Mouse (Mus musculus) MEL (cell line): ENCODE measurements around the gene Crcp. TPM values are rescaled to one million over a fixed set of nuclear protein-coding genes. Genes with fewer than 3 reads are reported as not detected.
A peak's percentile ranks its signal among the peaks of the same experiment; 100 is the strongest.

ENCODE experiments used
- DNase-seq: peaks from one replicate; pipeline ENCODE4 v3.0.0; 2011; ENCODE audit warnings: low read depth, low spot score
- H3K27ac ChIP-seq: 2 replicates; pipeline ENCODE4 v1.5.1; 2012; ENCODE audit warnings: low read depth, mild to moderate bottlenecking, control low read depth, low read length, moderate library complexity; ENCODE audit not compliant: control insufficient read depth
- H3K27me3 ChIP-seq, 2 experiments: fragments of 150-350 bp in 1 of 2; sonication (generic) in 1 of 2; 2 replicates each; pipeline ENCODE4 v1.6.1; 2012; ENCODE audit warnings: low read length in 2 of 2, mild to moderate bottlenecking in 2 of 2, improper control_type of control experiment in 1 of 2, moderate library complexity in 1 of 2; ENCODE audit not compliant: insufficient read depth in 2 of 2, control insufficient read depth in 1 of 2
- H3K36me3 ChIP-seq, 2 experiments: 2 replicates each; pipeline ENCODE4 v1.6.1; 2012 to 2014; ENCODE audit warnings: low read length in 2 of 2, improper control_type of control experiment in 1 of 2, inconsistent platforms in 1 of 2, mild to moderate bottlenecking in 1 of 2; ENCODE audit not compliant: insufficient read depth in 2 of 2, control insufficient read depth in 1 of 2
- H3K4me1 ChIP-seq, 2 experiments: fragments of 150-350 bp in 1 of 2; sonication (generic) in 1 of 2; 2 replicates each; pipeline ENCODE4 v1.6.1; 2012; ENCODE audit warnings: low read length in 2 of 2, improper control_type of control experiment in 1 of 2, mild to moderate bottlenecking in 1 of 2; ENCODE audit not compliant: insufficient read depth in 2 of 2, control insufficient read depth in 1 of 2
- H3K4me3 ChIP-seq, 2 experiments: fragments of 150-350 bp in 1 of 2; sonication (generic) in 1 of 2; 2 replicates each; pipeline ENCODE4 v1.5.1; 2012; ENCODE audit warnings: low read depth in 2 of 2, low read length in 2 of 2, mild to moderate bottlenecking in 2 of 2, moderate library complexity in 2 of 2, control low read depth in 1 of 2, improper control_type of control experiment in 1 of 2; ENCODE audit not compliant: control insufficient read depth in 1 of 2, insufficient read depth in 1 of 2
- H3K79me2 ChIP-seq: 2 replicates; pipeline ENCODE4 v1.6.1; 2012; ENCODE audit warnings: mild to moderate bottlenecking, low read length, moderate library complexity; ENCODE audit not compliant: control insufficient read depth, poor library complexity, insufficient read depth
- H3K9ac ChIP-seq: 2 replicates; pipeline ENCODE4 v1.6.1; 2012; ENCODE audit warnings: low read depth, mild to moderate bottlenecking, control low read depth, low read length, moderate library complexity; ENCODE audit not compliant: control insufficient read depth, poor library complexity, severe bottlenecking
- H3K9me3 ChIP-seq: fragments of 150-350 bp; sonication (generic); replicated peaks from 2 replicates; pipeline ENCODE4 v1.6.1; 2012; ENCODE audit warnings: mild to moderate bottlenecking, low read length, improper control_type of control experiment, moderate library complexity; ENCODE audit not compliant: insufficient read depth
- BHLHE40 ChIP-seq: IDR thresholded peaks from 2 replicates; pipeline ENCODE4 v1.6.1; 2012; ENCODE audit warnings: low read depth, mild to moderate bottlenecking, inconsistent platforms, low read length, improper control_type of control experiment, borderline replicate concordance
- CHD1 ChIP-seq: IDR thresholded peaks from 2 replicates; pipeline ENCODE4 v1.6.1; 2012; ENCODE audit warnings: low read depth, mild to moderate bottlenecking, inconsistent platforms, low read length, improper control_type of control experiment
- CHD2 ChIP-seq: IDR thresholded peaks from 2 replicates; pipeline ENCODE4 v1.6.1; 2011; ENCODE audit warnings: low read length, improper control_type of control experiment
- CTCF ChIP-seq, 3 experiments: IDR thresholded peaks in 2 of 3; conservative IDR thresholded peaks in 1 of 3; 2 replicates each; pipeline ENCODE4 v1.5.1; 2011 to 2012; ENCODE audit warnings: low read length in 3 of 3, low read depth in 2 of 3, mild to moderate bottlenecking in 2 of 3, improper control_type of control experiment in 1 of 3, inconsistent platforms in 1 of 3, mixed read lengths in 1 of 3, moderate library complexity in 1 of 3; ENCODE audit not compliant: control insufficient read depth in 1 of 3, insufficient read depth in 1 of 3, poor library complexity in 1 of 3, severe bottlenecking in 1 of 3
- E2F4 ChIP-seq: IDR thresholded peaks from 2 replicates; pipeline ENCODE4 v1.6.1; 2011; ENCODE audit warnings: low read depth, low read length, improper control_type of control experiment, borderline replicate concordance
- EP300 ChIP-seq, 2 experiments: IDR thresholded peaks; 2 replicates each; pipeline ENCODE4 v1.6.1; 2011; ENCODE audit warnings: improper control_type of control experiment in 2 of 2, low read length in 2 of 2, low read depth in 1 of 2, mild to moderate bottlenecking in 1 of 2
- GABPA ChIP-seq: IDR thresholded peaks from 2 replicates; pipeline ENCODE4 v1.6.1; 2012; ENCODE audit warnings: low read depth, mild to moderate bottlenecking, inconsistent platforms, low read length, improper control_type of control experiment, moderate library complexity
- JUND ChIP-seq: IDR thresholded peaks from 2 replicates; pipeline ENCODE4 v1.6.1; 2011; ENCODE audit warnings: low read depth, mild to moderate bottlenecking, improper control_type of control experiment, low read length
- KAT2A ChIP-seq: conservative IDR thresholded peaks from 2 replicates; pipeline ENCODE4 v1.6.1; 2012; ENCODE audit warnings: low read depth, low read length, improper control_type of control experiment, inconsistent platforms
- MAFK ChIP-seq: IDR thresholded peaks from 2 replicates; pipeline ENCODE4 v1.6.1; 2011; ENCODE audit warnings: low read depth, mild to moderate bottlenecking, low read length, improper control_type of control experiment, borderline replicate concordance
- MXI1 ChIP-seq: IDR thresholded peaks from 2 replicates; pipeline ENCODE4 v1.6.1; 2011; ENCODE audit warnings: mild to moderate bottlenecking, low read depth, low read length, improper control_type of control experiment
- NELFE ChIP-seq: IDR thresholded peaks from 2 replicates; pipeline ENCODE4 v1.6.1; 2011; ENCODE audit warnings: low read depth, low read length, improper control_type of control experiment
- NRF1 ChIP-seq: IDR thresholded peaks from 2 replicates; pipeline ENCODE4 v1.6.1; 2014; ENCODE audit warnings: low read depth, mild to moderate bottlenecking, inconsistent platforms, low read length, improper control_type of control experiment, moderate library complexity; ENCODE audit not compliant: poor library complexity, insufficient read depth, severe bottlenecking
- POLR2A ChIP-seq, 2 experiments: IDR thresholded peaks; 2 replicates each; pipeline ENCODE4 v1.6.1; 2011 to 2012; ENCODE audit warnings: low read length in 2 of 2, mild to moderate bottlenecking in 2 of 2, control low read depth in 1 of 2, improper control_type of control experiment in 1 of 2, low read depth in 1 of 2, moderate library complexity in 1 of 2; ENCODE audit not compliant: control insufficient read depth in 1 of 2, insufficient read depth in 1 of 2, poor library complexity in 1 of 2
- POLR2AphosphoS2 ChIP-seq: IDR thresholded peaks from 2 replicates; pipeline ENCODE4 v1.6.1; 2011; ENCODE audit warnings: low read length, improper control_type of control experiment
- POLR2AphosphoS5 ChIP-seq: IDR thresholded peaks from 2 replicates; pipeline ENCODE4 v1.6.1; 2012; ENCODE audit warnings: low read depth, borderline replicate concordance, mild to moderate bottlenecking, inconsistent platforms, low read length, moderate library complexity, mixed read lengths
- RCOR1 ChIP-seq: IDR thresholded peaks from 2 replicates; pipeline ENCODE4 v1.6.1; 2012; ENCODE audit warnings: low read depth, mild to moderate bottlenecking, inconsistent platforms, low read length, improper control_type of control experiment
- SIN3A ChIP-seq: IDR thresholded peaks from 2 replicates; pipeline ENCODE4 v1.6.1; 2012; ENCODE audit warnings: low read length, improper control_type of control experiment, inconsistent platforms
- TCF12 ChIP-seq: IDR thresholded peaks from 2 replicates; pipeline ENCODE4 v1.6.1; 2014; ENCODE audit warnings: low read depth, mild to moderate bottlenecking, inconsistent platforms, low read length, improper control_type of control experiment, moderate library complexity
- USF2 ChIP-seq, 2 experiments: IDR thresholded peaks; 2 replicates each; pipeline ENCODE4 v1.6.1; 2011 to 2012; ENCODE audit warnings: improper control_type of control experiment in 2 of 2, low read length in 2 of 2, borderline replicate concordance in 1 of 2, inconsistent platforms in 1 of 2, low read depth in 1 of 2, mild to moderate bottlenecking in 1 of 2; ENCODE audit not compliant: insufficient read depth in 1 of 2
- ZC3H11A ChIP-seq: IDR thresholded peaks from 2 replicates; pipeline ENCODE4 v1.6.1; 2012; ENCODE audit warnings: low read depth, mild to moderate bottlenecking, inconsistent platforms, low read length, improper control_type of control experiment
- ZKSCAN1 ChIP-seq: IDR thresholded peaks from 2 replicates; pipeline ENCODE4 v1.6.1; 2012; ENCODE audit warnings: low read depth, mild to moderate bottlenecking, inconsistent platforms, low read length, improper control_type of control experiment, moderate library complexity
- polyA plus RNA-seq, 2 experiments: library from polyadenylated mRNA; stranded (reverse) in 1 of 2; unstranded in 1 of 2; fragments of >175 nt in 1 of 2; fragments of >200 nt in 1 of 2; gene quantifications; 2 replicates each; pipeline versions ENCODE4 v1.2.1 to v1.2.4; 2012; ENCODE audit warnings: low replicate concordance in 2 of 2, low read depth in 1 of 2; ENCODE audit not compliant: insufficient read length in 2 of 2, insufficient read depth in 1 of 2, missing spikeins in 1 of 2
- total RNA-seq: library from RNA; depleted of rRNA; stranded (reverse); fragments of 300-350 nt; gene quantifications from 2 replicates; pipeline ENCODE4 v1.2.3, GENCODE M21; 2012

Gene Crcp
- total and polyA plus RNA-seq, 3 experiments: 56.2 to 69.6 TPM; not detected in 1

DNA sequence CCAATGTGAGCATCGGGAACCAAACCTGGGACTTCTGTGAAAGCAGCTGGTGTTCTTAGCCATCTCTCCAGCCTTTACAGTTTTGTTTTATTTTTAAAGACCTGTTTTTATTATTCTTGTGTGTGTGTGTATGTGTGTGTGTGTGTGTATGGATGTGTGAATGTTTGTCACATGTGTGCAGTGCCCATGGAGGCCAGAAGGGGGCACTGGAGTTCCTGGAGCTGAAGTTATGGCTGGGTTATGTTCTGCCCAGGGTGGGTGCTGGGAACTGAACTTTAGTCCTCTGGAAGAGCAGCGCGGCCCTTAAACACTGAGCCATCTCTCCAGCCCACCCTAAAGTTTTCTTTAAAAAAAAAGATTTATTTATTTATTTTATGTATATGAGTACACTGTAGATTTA lies 14.0 kb upstream of the Crcp start:
- Histone ChIP-seq H3K9me3 (no peaks in the 10 kb centered on the region), H3K9ac (no peak overlapping the region), H3K4me3 (no peak overlapping the region), H3K27me3 (no peaks in the 10 kb centered on the region), H3K27ac (no peak overlapping the region), H3K4me1 (no peaks in the 10 kb centered on the region), H3K36me3 (no peaks in the 10 kb centered on the region), H3K79me2 (no peaks in the 10 kb centered on the region)
- DNase-seq: no peak
- peak; percentile 18 to 49 (median 42); a peak in 5 of 6 replicates for TF ChIP-seq CTCF (IDR thresholded peaks at IDR 0.05 in 2 of 3, conservative IDR thresholded peaks at IDR 0.05 in 1 of 3; ENCODE audit: control insufficient read depth in 1 of 3, insufficient read depth in 1 of 3, low read depth in 2 of 3, low read length in 3 of 3, poor library complexity in 1 of 3, severe bottlenecking in 1 of 3)
- no peak for TF ChIP-seq E2F4
- TF ChIP-seq CHD1: no peak
- TF ChIP-seq NELFE: no peak
- no peak for TF ChIP-seq TCF12
- no peak for TF ChIP-seq ZC3H11A

DNA sequence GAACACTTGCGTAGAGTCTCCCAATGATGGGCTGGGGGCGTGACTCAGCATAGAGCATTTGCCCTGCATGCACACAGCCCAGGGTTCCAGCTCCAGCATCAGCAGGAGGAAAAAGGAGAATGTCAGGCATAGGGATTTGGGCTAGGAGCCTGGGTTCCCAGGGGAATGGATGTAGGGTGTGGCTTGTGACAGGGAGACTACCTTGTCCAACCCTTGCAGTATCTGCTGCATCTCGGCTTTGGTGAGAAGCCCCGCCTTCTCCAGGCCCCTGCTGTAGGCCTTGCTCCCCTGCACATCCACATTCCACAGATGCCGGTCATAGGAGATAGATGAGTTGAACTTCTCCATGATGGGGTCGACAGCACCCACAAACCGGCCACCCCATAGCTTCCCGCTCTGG lies 9.6 kb upstream of the Crcp start:
- H3K79me2 ChIP-seq: no peaks in the 10 kb centered on the region; the same call in 1 of the 2 replicates
- no peak overlapping the region for H3K9ac ChIP-seq
- no peak for TF ChIP-seq JUND
- no peak for TF ChIP-seq NRF1
- TF ChIP-seq GABPA: no peak
- no peak for TF ChIP-seq ZKSCAN1
- no peak for TF ChIP-seq CTCF (IDR thresholded peaks at IDR 0.05 in 2 of 3, conservative IDR thresholded peaks at IDR 0.05 in 1 of 3; ENCODE audit: control insufficient read depth in 1 of 3, insufficient read depth in 1 of 3, low read depth in 2 of 3, low read length in 3 of 3, poor library complexity in 1 of 3, severe bottlenecking in 1 of 3)
- TF ChIP-seq RCOR1: no peak
- TF ChIP-seq POLR2AphosphoS2: no peak
- TF ChIP-seq EP300 (IDR thresholded peaks at IDR 0.05; ENCODE audit: low read depth in 1 of 2, low read length in 2 of 2): no peak
- TF ChIP-seq SIN3A: no peak
- no peak for TF ChIP-seq CHD2
- no peak for TF ChIP-seq BHLHE40
- TF ChIP-seq USF2 (IDR thresholded peaks at IDR 0.05; ENCODE audit: borderline replicate concordance in 1 of 2, insufficient read depth in 1 of 2, low read depth in 1 of 2, low read length in 2 of 2): no peak
- no peak for TF ChIP-seq MXI1
- TF ChIP-seq KAT2A: no peak
- no peak for TF ChIP-seq MAFK
- TF ChIP-seq POLR2AphosphoS5: no peak
- TF ChIP-seq POLR2A (IDR thresholded peaks at IDR 0.05; ENCODE audit: control insufficient read depth in 1 of 2, insufficient read depth in 1 of 2, low read depth in 1 of 2, low read length in 2 of 2, poor library complexity in 1 of 2): no peak
- TF ChIP-seq NELFE: no peak
- no peak for TF ChIP-seq TCF12
- H3K36me3 ChIP-seq: peaks cover 0 to 3% of the 10 kb centered on the region in 2 experiments; a peak in 1 of 4 replicates
- H3K4me1 ChIP-seq: no peaks in the 10 kb centered on the region; a peak in 1 of 4 replicates
- H3K9me3 ChIP-seq: no peaks in the 10 kb centered on the region
- no peak overlapping the region for H3K4me3 ChIP-seq
- H3K27me3 ChIP-seq: no peaks in the 10 kb centered on the region
- no peak for DNase-seq
- no peak overlapping the region for H3K27ac ChIP-seq
